Mouse (Mus musculus) ES-E14 (cell line): ENCODE data around the gene Slc26a10. TPM values are rescaled to one million over a fixed set of nuclear protein-coding genes. Genes with fewer than 3 reads are reported as not detected.

Experiments used
- DNase-seq: peaks from one replicate; pipeline ENCODE4 v3.0.0-alpha.2; 2013; ENCODE audit warnings: low read depth, low spot score
- H3K27ac ChIP-seq: 2 replicates; pipeline ENCODE4 v1.5.1; 2012; ENCODE audit warnings: low read depth, mild to moderate bottlenecking, low read length, moderate library complexity, mixed read lengths; ENCODE audit not compliant: poor library complexity, insufficient read depth, severe bottlenecking
- H3K36me3 ChIP-seq: 2 replicates; pipeline ENCODE4 v1.6.1; 2012; ENCODE audit warnings: mild to moderate bottlenecking, low read length, moderate library complexity, mixed read lengths; ENCODE audit not compliant: control insufficient read depth, poor library complexity, insufficient read depth, severe bottlenecking
- H3K4me1 ChIP-seq, 2 experiments: fragments of 150-350 bp in 1 of 2; sonication (generic) in 1 of 2; 2 replicates each; pipeline ENCODE4 v1.6.1; 2012; ENCODE audit warnings: low read length in 2 of 2, mild to moderate bottlenecking in 1 of 2, mixed read lengths in 1 of 2; ENCODE audit not compliant: control insufficient read depth in 2 of 2, insufficient read depth in 2 of 2, poor library complexity in 1 of 2
- H3K4me3 ChIP-seq, 2 experiments: fragments of 150-350 bp in 1 of 2; sonication (generic) in 1 of 2; 2 replicates each; pipeline ENCODE4 v1.5.1; 2012; ENCODE audit warnings: low read length in 2 of 2, low read depth in 1 of 2, mild to moderate bottlenecking in 1 of 2, mixed read lengths in 1 of 2; ENCODE audit not compliant: insufficient read depth in 1 of 2, poor library complexity in 1 of 2, severe bottlenecking in 1 of 2
- H3K9ac ChIP-seq: 2 replicates; pipeline ENCODE4 v1.6.1; 2012; ENCODE audit warnings: low read depth, mild to moderate bottlenecking, low read length, mixed read lengths; ENCODE audit not compliant: poor library complexity, insufficient read depth, severe bottlenecking
- H3K9me3 ChIP-seq: fragments of 150-350 bp; sonication (generic); 2 replicates; pipeline ENCODE4 v1.6.1; 2012; ENCODE audit warnings: low read depth, mild to moderate bottlenecking, low read length; ENCODE audit not compliant: control insufficient read depth, insufficient read depth
- CHD2 ChIP-seq: IDR thresholded peaks from 2 replicates; pipeline ENCODE4 v1.6.1; 2014; ENCODE audit warnings: mild to moderate bottlenecking, low read depth, low read length, inconsistent platforms
- HCFC1 ChIP-seq: IDR thresholded peaks from 2 replicates; pipeline ENCODE4 v1.6.1; 2012; ENCODE audit warnings: low read length, inconsistent platforms, borderline replicate concordance; ENCODE audit not compliant: insufficient read depth
- MAFK ChIP-seq: IDR thresholded peaks from 2 replicates; pipeline ENCODE4 v1.6.1; 2014; ENCODE audit warnings: mild to moderate bottlenecking, low read depth, low read length, inconsistent platforms; ENCODE audit not compliant: insufficient read depth
- ZC3H11A ChIP-seq: IDR thresholded peaks from 2 replicates; pipeline ENCODE4 v1.6.1; 2012; ENCODE audit warnings: low read depth, mild to moderate bottlenecking, inconsistent platforms, low read length, borderline replicate concordance
- ZNF384 ChIP-seq: IDR thresholded peaks from 2 replicates; pipeline ENCODE4 v1.6.1; 2012; ENCODE audit warnings: low read depth, low read length, inconsistent platforms
- in situ Hi-C, 2 experiments: fragments of 600-800 bp; cut with MboI; formaldehyde crosslinking; loops; one replicate each; pipeline ENCODE4 v1.15.1; 2025; ENCODE audit warnings: low sequenced_read_pairs in 2 of 2, inconsistent platforms in 1 of 2; ENCODE audit not compliant: unreplicated experiment in 2 of 2
- total RNA-seq: library from RNA; depleted of rRNA; stranded (reverse); fragments of 300-350 nt; gene quantifications from 2 replicates; pipeline ENCODE4 v1.2.3, GENCODE M21; 2012

Slc26a10 gene
- total RNA-seq, 1 experiment = 7.4 TPM

DNA sequence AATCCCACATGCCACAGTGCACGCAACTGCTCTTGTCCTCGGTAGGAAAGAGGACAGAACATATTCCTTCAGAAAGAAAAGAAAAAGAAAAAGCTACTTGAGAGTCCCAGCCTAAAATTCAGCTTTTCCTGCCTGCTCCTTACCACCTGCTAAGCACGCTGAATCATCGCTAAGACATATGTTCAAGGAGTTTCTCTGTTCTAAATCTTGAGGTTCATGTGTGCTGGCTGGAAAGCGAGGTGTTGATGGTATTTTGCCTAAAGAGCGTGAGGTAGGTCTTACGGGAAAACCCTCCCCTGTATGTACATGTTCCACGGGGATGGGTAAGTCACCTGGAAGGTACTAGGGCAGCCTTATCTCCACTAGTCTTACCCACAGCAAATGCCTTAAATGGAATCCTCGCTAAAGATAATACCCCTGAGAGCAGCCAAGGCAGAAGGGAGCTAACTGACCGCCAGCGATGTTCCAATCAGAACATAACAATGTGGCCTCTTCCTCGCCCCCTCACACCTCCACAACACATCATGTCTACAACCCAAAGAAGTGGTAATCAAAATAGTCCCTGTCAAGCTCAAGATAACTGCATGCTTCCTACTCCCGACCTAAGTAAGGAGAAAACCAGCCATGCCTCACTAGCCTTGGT, 29.6 kb upstream of the Slc26a10 start:
- in situ Hi-C loops = no loop called here
- no peak for DNase-seq
- Histone ChIP-seq H3K36me3 (peaks cover 30% of the 10 kb centered on the region), H3K9ac (peak overlapping the region; percentile 87; the same call in 1 of the 2 replicates), H3K27ac (no peak overlapping the region), H3K9me3 (no peaks in the 10 kb centered on the region), H3K4me1 (peaks cover 9 to 17% of the 10 kb centered on the region in 2 experiments; a peak in 3 of 4 replicates), H3K4me3 (peak overlapping the region; percentile 87 to 90)
- TF ChIP-seq ZC3H11A (no peak), HCFC1 (no peak), CHD2 (no peak), MAFK (no peak), ZNF384 (no peak)

DNA sequence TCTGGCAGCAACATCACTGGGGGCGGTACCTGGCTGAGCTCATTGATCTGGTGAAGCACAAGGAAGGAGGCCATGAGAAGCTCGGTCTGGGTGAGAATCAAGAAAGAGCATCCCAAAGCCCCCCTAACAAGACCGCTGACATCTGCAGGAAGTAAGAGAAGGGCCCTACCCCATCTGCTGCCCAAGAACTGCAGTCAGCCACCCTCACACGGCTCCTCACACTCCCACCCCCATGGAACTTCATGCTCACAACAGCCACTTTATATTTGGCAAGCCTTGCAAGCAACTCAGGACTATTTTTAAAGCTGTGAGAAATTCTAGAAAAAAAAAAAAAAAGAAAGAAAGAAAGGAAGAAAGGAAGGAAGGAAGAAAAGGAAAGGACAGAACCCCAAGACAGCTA, 28.5 kb upstream of the Slc26a10 start:
- DNase-seq = no peak

DNA sequence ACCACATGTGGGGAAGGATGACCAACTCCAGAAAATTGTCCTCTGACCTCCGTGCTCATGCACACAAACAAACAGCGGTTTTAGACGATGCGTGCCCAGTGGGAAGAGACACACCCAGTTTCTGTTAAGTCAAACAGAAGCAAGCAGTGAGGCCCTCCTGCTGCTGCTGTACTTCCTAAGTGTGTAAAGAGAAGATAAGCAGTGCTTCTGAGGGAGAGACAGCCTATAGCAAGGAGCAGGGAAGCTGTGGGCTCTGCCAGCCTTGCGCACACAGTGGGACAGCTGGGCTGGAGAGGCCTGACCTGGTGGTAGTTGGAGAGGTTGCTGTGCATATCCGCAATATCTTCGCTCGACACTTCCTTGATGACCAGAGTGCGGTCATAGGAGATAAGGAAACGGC, 24.9 kb upstream of the Slc26a10 start:
- in situ Hi-C loops = no loop called here
- no peak for DNase-seq
- Histone ChIP-seq H3K4me1 (peaks cover 2 to 10% of the 10 kb centered on the region in 2 experiments; a peak in 2 of 4 replicates), H3K9me3 (no peaks in the 10 kb centered on the region), H3K4me3 (no peak overlapping the region), H3K27ac (no peak overlapping the region), H3K36me3 (peaks cover 42% of the 10 kb centered on the region), H3K9ac (no peak overlapping the region)
- no peak for TF ChIP-seq HCFC1
- TF ChIP-seq MAFK = no peak
- TF ChIP-seq CHD2 = no peak
- TF ChIP-seq ZC3H11A = no peak
- no peak for TF ChIP-seq ZNF384

More for the DNA sequence above, 28.5 kb upstream of the Slc26a10 start:
- TF ChIP-seq MAFK = no peak
- TF ChIP-seq HCFC1 = no peak
- Histone ChIP-seq H3K9ac (no peak overlapping the region), H3K9me3 (no peaks in the 10 kb centered on the region), H3K36me3 (peaks cover 33% of the 10 kb centered on the region), H3K4me1 (peaks cover 3 to 17% of the 10 kb centered on the region in 2 experiments; a peak in 3 of 4 replicates), H3K27ac (no peak overlapping the region), H3K4me3 (no peak overlapping the region)
- in situ Hi-C loops = no loop called here

DNA sequence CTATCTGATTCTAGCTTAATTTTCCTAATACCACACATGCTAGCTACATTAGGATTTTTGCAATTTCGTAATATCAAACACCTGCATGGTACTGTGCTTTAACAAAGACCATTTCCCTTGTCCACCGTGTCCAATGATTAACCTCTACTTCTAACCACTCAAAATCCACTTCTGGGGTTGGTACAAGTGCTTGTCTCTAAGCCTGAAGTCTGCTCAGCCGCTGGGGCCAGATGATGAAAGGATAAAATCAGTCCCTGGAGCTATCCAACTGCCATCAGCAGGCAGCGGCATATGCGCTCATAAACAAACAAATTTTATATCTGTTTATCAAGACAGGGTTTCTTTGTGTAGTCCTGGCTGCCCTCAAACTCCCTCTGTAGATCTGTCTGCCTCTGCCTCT, 24.1 kb upstream of the Slc26a10 start:
- no peak for TF ChIP-seq ZNF384
- TF ChIP-seq MAFK = no peak
- no peak for TF ChIP-seq ZC3H11A
- Histone ChIP-seq H3K9me3 (no peaks in the 10 kb centered on the region), H3K4me3 (no peak overlapping the region), H3K4me1 (peaks cover 0 to 7% of the 10 kb centered on the region in 2 experiments; a peak in 1 of 4 replicates), H3K9ac (no peak overlapping the region), H3K27ac (no peak overlapping the region), H3K36me3 (peaks cover 46% of the 10 kb centered on the region)
- in situ Hi-C loops = no loop called here
- no peak for DNase-seq

DNA sequence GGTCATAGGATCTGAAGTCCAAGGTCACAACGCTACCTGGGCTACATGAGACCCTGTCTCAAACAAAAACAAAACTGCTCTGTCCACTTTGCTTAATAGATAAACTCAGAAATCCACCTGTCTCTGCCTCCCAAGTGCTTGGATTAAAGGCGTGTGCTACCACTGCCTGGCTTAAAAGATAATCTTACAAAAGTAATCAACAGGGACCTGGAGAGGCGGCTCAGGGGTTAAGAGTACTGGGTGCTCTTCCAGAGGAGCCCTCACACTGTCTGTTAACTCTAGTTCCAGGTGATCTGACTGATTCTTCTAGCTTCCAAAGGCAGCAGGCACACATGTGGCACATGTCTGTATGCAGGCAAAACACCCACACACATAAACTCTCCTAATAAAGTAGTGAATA, 22.7 kb upstream of the Slc26a10 start:
- no peak overlapping the region for H3K4me3 ChIP-seq
- no peak for TF ChIP-seq HCFC1
- no peak for TF ChIP-seq ZC3H11A
- no peak for TF ChIP-seq ZNF384
- TF ChIP-seq CHD2 = no peak
- no peak for TF ChIP-seq MAFK

More for the DNA sequence above, 22.7 kb upstream of the Slc26a10 start:
- in situ Hi-C loops = no loop called here
- no peak overlapping the region for H3K27ac ChIP-seq
- no peak for DNase-seq
- peaks cover 0 to 5% of the 10 kb centered on the region in 2 experiments; a peak in 1 of 4 replicates for H3K4me1 ChIP-seq
- no peak overlapping the region for H3K9ac ChIP-seq
- H3K36me3 ChIP-seq = peaks cover 49% of the 10 kb centered on the region; the same call in 1 of the 2 replicates
- no peaks in the 10 kb centered on the region for H3K9me3 ChIP-seq
